Mouse (Mus musculus) natural killer cell, adult 2 months (primary cell): ENCODE measurements around the gene Gucy1b1.
A peak's percentile ranks its signal among the peaks of the same experiment; 100 is the strongest.

Experiments
- DNase-seq, 2 experiments: peaks; one replicate each; pipeline ENCODE4 v3.0.0; 2022; ENCODE audit warnings: low spot score in 2 of 2

Gucy1b1 gene

GRCm38 (mm10) chr3:82036262-82037044, 38.0 kb downstream of the Gucy1b1 start:
- no peak for DNase-seq

GRCm38 (mm10) chr3:82030008-82030748, 44.3 kb downstream of the Gucy1b1 start:
- no peak for DNase-seq

GRCm38 (mm10) chr3:82029229-82029628, 45.3 kb downstream of the Gucy1b1 start:
- DNase-seq = peak; percentile 11 to 24

- no peak for DNase-seq
These were observed 47.2 kb downstream of the Gucy1b1 start for GRCm38 (mm10) chr3:82027286-82027685.

GRCm38 (mm10) chr3:82023065-82023464, 51.4 kb downstream of the Gucy1b1 start:
- DNase-seq = no peak

GRCm38 (mm10) chr3:82022421-82022920, 52.0 kb downstream of the Gucy1b1 start:
- no peak for DNase-seq

GRCm38 (mm10) chr3:82014148-82014703, 60.3 kb downstream of the Gucy1b1 start:
- no peak for DNase-seq

- no peak for DNase-seq
These were observed 67.5 kb downstream of the Gucy1b1 start for GRCm38 (mm10) chr3:82007002-82007401.

- no peak for DNase-seq
These were observed 78.5 kb downstream of the Gucy1b1 start for GRCm38 (mm10) chr3:81995988-81996387.

GRCm38 (mm10) chr3:81995371-81995770, 79.1 kb downstream of the Gucy1b1 start:
- no peak for DNase-seq

- DNase-seq = no peak
These were observed 84.0 kb downstream of the Gucy1b1 start for GRCm38 (mm10) chr3:81990531-81990930.

- DNase-seq = no peak
These were observed 84.8 kb downstream of the Gucy1b1 start for GRCm38 (mm10) chr3:81989692-81990141.

GRCm38 (mm10) chr3:81987628-81988027, 86.9 kb downstream of the Gucy1b1 start:
- DNase-seq = no peak

GRCm38 (mm10) chr3:81986103-81986502, 88.4 kb downstream of the Gucy1b1 start:
- no peak for DNase-seq

GRCm38 (mm10) chr3:81985100-81985499, 89.4 kb downstream of the Gucy1b1 start:
- DNase-seq = no peak

GRCm38 (mm10) chr3:81983120-81983895, 91.2 kb downstream of the Gucy1b1 start:
- no peak for DNase-seq
